Mouse (Mus musculus): ENCODE measurements around the gene Catsper3.

The Catsper3 gene

GRCm38 (mm10) chr13:55832602-55833001 is 48.2 kb downstream of the Catsper3 start:
- TF ChIP-seq GATA4 (IDR thresholded peaks at IDR 0.05; ENCODE audit: insufficient replicate concordance, low read length) = no peak

GRCm38 (mm10) chr13:55833921-55834320 is 49.6 kb downstream of the Catsper3 start:
- no peak for TF ChIP-seq GATA4 (IDR thresholded peaks at IDR 0.05; ENCODE audit: insufficient replicate concordance, low read length)

GRCm38 (mm10) chr13:55834667-55835066 is 50.3 kb downstream of the Catsper3 start:
- no peak for TF ChIP-seq GATA4 (IDR thresholded peaks at IDR 0.05; ENCODE audit: insufficient replicate concordance, low read length)

GRCm38 (mm10) chr13:55835548-55836097 is 51.3 kb downstream of the Catsper3 start:
- TF ChIP-seq GATA4 (IDR thresholded peaks at IDR 0.05; ENCODE audit: insufficient replicate concordance, low read length) = no peak

- TF ChIP-seq GATA4 (IDR thresholded peaks at IDR 0.05; ENCODE audit: insufficient replicate concordance, low read length) = no peak
Measured at GRCm38 (mm10) chr13:55836142-55836625, 51.8 kb downstream of the Catsper3 start, which contains the start of gene Pitx1. TSS of gene Pitx1 (minus strand) at chr13:55836192.

- no peak for TF ChIP-seq GATA4 (IDR thresholded peaks at IDR 0.05; ENCODE audit: insufficient replicate concordance, low read length)
Measured at GRCm38 (mm10) chr13:55836786-55837780, 52.7 kb downstream of the Catsper3 start.

- no peak for TF ChIP-seq GATA4 (IDR thresholded peaks at IDR 0.05; ENCODE audit: insufficient replicate concordance, low read length)
Measured at GRCm38 (mm10) chr13:55840223-55840622, 55.9 kb downstream of the Catsper3 start.

- TF ChIP-seq GATA4 (IDR thresholded peaks at IDR 0.05; ENCODE audit: insufficient replicate concordance, low read length) = no peak
Measured at GRCm38 (mm10) chr13:55843700-55844099, 59.3 kb downstream of the Catsper3 start.

- no peak for TF ChIP-seq GATA4 (IDR thresholded peaks at IDR 0.05; ENCODE audit: insufficient replicate concordance, low read length)
Measured at GRCm38 (mm10) chr13:55847805-55848204, 63.4 kb downstream of the Catsper3 start.

GRCm38 (mm10) chr13:55848604-55849190 is 64.3 kb downstream of the Catsper3 start:
- TF ChIP-seq GATA4 (IDR thresholded peaks at IDR 0.05; ENCODE audit: insufficient replicate concordance, low read length) = no peak

GRCm38 (mm10) chr13:55850726-55851125 is 66.4 kb downstream of the Catsper3 start:
- no peak for TF ChIP-seq GATA4 (IDR thresholded peaks at IDR 0.05; ENCODE audit: insufficient replicate concordance, low read length)

GRCm38 (mm10) chr13:55852205-55852604 is 67.8 kb downstream of the Catsper3 start:
- no peak for TF ChIP-seq GATA4 (IDR thresholded peaks at IDR 0.05; ENCODE audit: insufficient replicate concordance, low read length)

GRCm38 (mm10) chr13:55855793-55856192 is 71.4 kb downstream of the Catsper3 start:
- no peak for TF ChIP-seq GATA4 (IDR thresholded peaks at IDR 0.05; ENCODE audit: insufficient replicate concordance, low read length)

- TF ChIP-seq GATA4 (IDR thresholded peaks at IDR 0.05; ENCODE audit: insufficient replicate concordance, low read length) = no peak
Measured at GRCm38 (mm10) chr13:55858463-55858862, 74.1 kb downstream of the Catsper3 start.
